Mouse (Mus musculus) ES-E14 (cell line): ENCODE measurements around the gene Sec16a. TPM values are rescaled to one million over a fixed set of nuclear protein-coding genes. Genes with fewer than 3 reads are reported as not detected.

ENCODE experiments used
- DNase-seq: peaks from one replicate; pipeline ENCODE4 v3.0.0-alpha.2; 2013; ENCODE audit warnings: low read depth, low spot score
- H3K27ac ChIP-seq: 2 replicates; pipeline ENCODE4 v1.5.1; 2012; ENCODE audit warnings: low read depth, mild to moderate bottlenecking, low read length, moderate library complexity, mixed read lengths; ENCODE audit not compliant: poor library complexity, insufficient read depth, severe bottlenecking
- H3K36me3 ChIP-seq: 2 replicates; pipeline ENCODE4 v1.6.1; 2012; ENCODE audit warnings: mild to moderate bottlenecking, low read length, moderate library complexity, mixed read lengths; ENCODE audit not compliant: control insufficient read depth, poor library complexity, insufficient read depth, severe bottlenecking
- H3K4me1 ChIP-seq, 2 experiments: fragments of 150-350 bp in 1 of 2; sonication (generic) in 1 of 2; 2 replicates each; pipeline ENCODE4 v1.6.1; 2012; ENCODE audit warnings: low read length in 2 of 2, mild to moderate bottlenecking in 1 of 2, mixed read lengths in 1 of 2; ENCODE audit not compliant: control insufficient read depth in 2 of 2, insufficient read depth in 2 of 2, poor library complexity in 1 of 2
- H3K4me3 ChIP-seq, 2 experiments: fragments of 150-350 bp in 1 of 2; sonication (generic) in 1 of 2; 2 replicates each; pipeline ENCODE4 v1.5.1; 2012; ENCODE audit warnings: low read length in 2 of 2, low read depth in 1 of 2, mild to moderate bottlenecking in 1 of 2, mixed read lengths in 1 of 2; ENCODE audit not compliant: insufficient read depth in 1 of 2, poor library complexity in 1 of 2, severe bottlenecking in 1 of 2
- H3K9ac ChIP-seq: 2 replicates; pipeline ENCODE4 v1.6.1; 2012; ENCODE audit warnings: low read depth, mild to moderate bottlenecking, low read length, mixed read lengths; ENCODE audit not compliant: poor library complexity, insufficient read depth, severe bottlenecking
- H3K9me3 ChIP-seq: fragments of 150-350 bp; sonication (generic); 2 replicates; pipeline ENCODE4 v1.6.1; 2012; ENCODE audit warnings: low read depth, mild to moderate bottlenecking, low read length; ENCODE audit not compliant: control insufficient read depth, insufficient read depth
- CHD2 ChIP-seq: IDR thresholded peaks from 2 replicates; pipeline ENCODE4 v1.6.1; 2014; ENCODE audit warnings: mild to moderate bottlenecking, low read depth, low read length, inconsistent platforms
- HCFC1 ChIP-seq: IDR thresholded peaks from 2 replicates; pipeline ENCODE4 v1.6.1; 2012; ENCODE audit warnings: low read length, inconsistent platforms, borderline replicate concordance; ENCODE audit not compliant: insufficient read depth
- MAFK ChIP-seq: IDR thresholded peaks from 2 replicates; pipeline ENCODE4 v1.6.1; 2014; ENCODE audit warnings: mild to moderate bottlenecking, low read depth, low read length, inconsistent platforms; ENCODE audit not compliant: insufficient read depth
- ZC3H11A ChIP-seq: IDR thresholded peaks from 2 replicates; pipeline ENCODE4 v1.6.1; 2012; ENCODE audit warnings: low read depth, mild to moderate bottlenecking, inconsistent platforms, low read length, borderline replicate concordance
- ZNF384 ChIP-seq: IDR thresholded peaks from 2 replicates; pipeline ENCODE4 v1.6.1; 2012; ENCODE audit warnings: low read depth, low read length, inconsistent platforms
- in situ Hi-C, 2 experiments: fragments of 600-800 bp; cut with MboI; formaldehyde crosslinking; loops; one replicate each; pipeline ENCODE4 v1.15.1; 2025; ENCODE audit warnings: low sequenced_read_pairs in 2 of 2, inconsistent platforms in 1 of 2; ENCODE audit not compliant: unreplicated experiment in 2 of 2
- total RNA-seq: library from RNA; depleted of rRNA; stranded (reverse); fragments of 300-350 nt; gene quantifications from 2 replicates; pipeline ENCODE4 v1.2.3, GENCODE M21; 2012

Gene Sec16a
- total RNA-seq, 1 experiment, result 47.3 TPM

DNA sequence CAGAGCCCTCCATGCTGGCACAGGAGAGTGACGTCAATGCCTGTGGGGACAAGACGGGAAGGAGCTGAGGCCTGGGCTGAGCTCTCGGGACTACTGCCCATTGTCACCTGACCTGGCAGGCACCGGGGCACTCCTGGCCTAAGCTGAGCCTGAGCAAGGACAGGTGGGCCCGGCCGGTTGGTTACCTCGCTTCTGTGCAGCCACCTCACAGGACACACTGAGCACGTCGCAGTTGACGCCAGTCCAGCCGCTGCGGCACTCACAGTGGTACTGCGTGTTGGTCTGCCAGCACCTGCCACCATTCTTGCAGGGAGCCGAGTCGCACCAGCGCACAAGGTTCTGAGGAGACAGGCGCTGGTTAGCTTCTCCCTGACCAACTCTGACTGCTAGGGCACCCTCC lies 26.0 kb upstream of the Sec16a start:
- H3K9ac ChIP-seq, result no peak overlapping the region
- H3K4me1 ChIP-seq, result no peaks in the 10 kb centered on the region
- H3K36me3 ChIP-seq, result peaks cover 84% of the 10 kb centered on the region
- DNase-seq, result no peak
- no peaks in the 10 kb centered on the region for H3K9me3 ChIP-seq
- H3K27ac ChIP-seq, result no peak overlapping the region
- H3K4me3 ChIP-seq, result no peak overlapping the region
- in situ Hi-C loops, result no loop called here
- TF ChIP-seq ZNF384 (no peak), HCFC1 (no peak), MAFK (no peak), CHD2 (no peak), ZC3H11A (no peak)

DNA sequence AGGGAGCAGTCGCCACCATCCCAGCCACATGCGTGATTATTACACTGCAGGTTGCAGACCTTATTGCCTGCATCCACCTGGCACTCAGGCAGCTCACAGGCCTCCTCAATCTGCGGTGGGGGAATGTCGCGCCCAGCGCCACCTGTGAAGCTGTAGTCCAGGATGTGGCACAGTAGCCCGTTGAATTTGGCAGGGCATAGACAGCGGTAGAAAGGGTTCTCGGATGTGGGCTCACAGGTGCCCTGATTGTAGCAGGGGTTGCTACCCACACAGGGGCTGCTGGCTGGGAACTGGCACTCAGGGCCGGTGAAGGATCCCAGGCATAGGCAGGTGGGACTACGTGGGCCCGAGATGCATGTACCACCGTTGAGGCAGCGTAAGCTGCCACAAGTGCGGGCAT lies 23.4 kb upstream of the Sec16a start:
- Histone ChIP-seq H3K36me3 (peaks cover 84% of the 10 kb centered on the region), H3K9me3 (no peaks in the 10 kb centered on the region), H3K4me1 (peaks cover 0 to 6% of the 10 kb centered on the region in 2 experiments; a peak in 1 of 4 replicates), H3K4me3 (no peak overlapping the region), H3K27ac (no peak overlapping the region), H3K9ac (no peak overlapping the region)
- in situ Hi-C loops, result no loop called here
- TF ChIP-seq MAFK, result no peak
- TF ChIP-seq ZC3H11A, result no peak
- TF ChIP-seq ZNF384, result no peak
- no peak for TF ChIP-seq HCFC1
- TF ChIP-seq CHD2, result no peak
- no peak for DNase-seq

DNA sequence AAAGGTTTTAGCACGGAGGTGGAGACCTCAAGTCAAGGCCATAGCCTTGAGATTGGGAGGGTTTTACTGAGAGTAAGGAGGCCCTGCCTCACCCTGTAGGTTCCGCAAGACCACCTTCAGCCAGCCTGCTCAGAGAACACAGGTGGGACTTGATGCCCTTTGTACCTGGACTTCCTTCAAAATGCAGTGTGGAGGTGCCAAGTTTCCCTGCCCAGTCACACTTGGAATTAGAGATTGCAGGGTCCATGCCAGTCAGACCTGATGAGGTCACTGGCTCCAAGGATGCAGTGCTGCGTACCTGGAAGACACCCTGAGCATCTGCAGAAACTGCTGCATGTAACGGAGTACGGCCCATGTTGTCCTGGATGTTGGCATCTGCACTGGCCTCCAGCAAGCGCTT lies 18.4 kb upstream of the Sec16a start:
- H3K27ac ChIP-seq, result no peak overlapping the region; the same call in 1 of the 2 replicates
- peaks cover 71% of the 10 kb centered on the region for H3K36me3 ChIP-seq
- H3K9ac ChIP-seq, result no peak overlapping the region
- in situ Hi-C loops, result no loop called here
- H3K4me3 ChIP-seq, result no peak overlapping the region
- H3K9me3 ChIP-seq, result no peaks in the 10 kb centered on the region
- TF ChIP-seq HCFC1 (no peak), ZNF384 (no peak), MAFK (no peak), CHD2 (no peak), ZC3H11A (no peak)
- no peak for DNase-seq
- H3K4me1 ChIP-seq, result peaks cover 8 to 33% of the 10 kb centered on the region in 2 experiments

DNA sequence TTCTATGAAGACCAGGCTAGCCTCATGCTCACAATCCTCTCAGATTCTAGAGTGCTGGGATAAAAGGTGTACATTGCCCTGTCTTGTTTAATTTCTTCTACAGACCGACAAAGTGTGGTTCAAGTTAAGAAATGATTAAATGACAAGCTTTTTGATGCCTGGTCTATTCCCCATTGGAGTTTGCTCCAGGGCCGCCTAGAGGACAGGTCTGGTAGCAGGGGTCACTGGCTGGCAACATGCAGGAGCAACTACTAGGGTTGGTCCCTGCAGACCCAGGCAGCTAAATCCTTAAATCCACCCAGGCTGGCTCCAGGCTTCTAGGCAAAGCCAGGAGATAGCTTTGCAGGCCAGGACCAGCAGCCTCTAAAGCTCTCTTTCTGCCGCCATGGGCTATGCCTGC lies 18.0 kb upstream of the Sec16a start:
- Histone ChIP-seq H3K4me3 (no peak overlapping the region), H3K27ac (no peak overlapping the region), H3K36me3 (peaks cover 67% of the 10 kb centered on the region), H3K9ac (no peak overlapping the region), H3K4me1 (peaks cover 11 to 34% of the 10 kb centered on the region in 2 experiments), H3K9me3 (no peaks in the 10 kb centered on the region)
- no peak for TF ChIP-seq ZC3H11A
- no peak for TF ChIP-seq ZNF384
- TF ChIP-seq CHD2, result no peak
- no peak for TF ChIP-seq HCFC1
- TF ChIP-seq MAFK, result no peak
- in situ Hi-C loops, result no loop called here
- no peak for DNase-seq

DNA sequence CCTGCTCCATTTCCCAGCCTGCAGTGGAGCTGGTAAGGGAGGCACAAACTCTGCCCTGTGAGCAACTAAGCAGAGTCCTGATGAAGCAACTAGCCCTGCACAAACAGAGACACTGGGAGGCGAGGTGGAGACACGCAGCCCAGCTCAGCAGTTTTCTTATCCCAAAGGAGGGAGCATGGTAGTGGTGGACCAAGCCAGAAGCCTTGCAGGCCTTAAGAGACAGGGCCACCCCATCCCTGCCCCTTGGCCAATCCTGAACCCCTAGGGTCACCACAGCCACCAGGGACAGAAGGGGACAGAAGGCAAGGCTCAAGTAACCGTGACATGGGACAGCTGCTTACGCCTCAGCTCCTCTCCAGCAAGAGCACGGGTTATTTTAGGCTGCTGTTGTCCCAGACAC lies 16.7 kb upstream of the Sec16a start:
- TF ChIP-seq MAFK (no peak), CHD2 (no peak), ZC3H11A (no peak), HCFC1 (no peak), ZNF384 (no peak)
- H3K9ac ChIP-seq, result no peak overlapping the region

More for the DNA sequence above, 16.7 kb upstream of the Sec16a start:
- H3K4me3 ChIP-seq, result no peak overlapping the region
- peaks cover 54% of the 10 kb centered on the region for H3K36me3 ChIP-seq
- in situ Hi-C loops, result no loop called here
- H3K27ac ChIP-seq, result peak overlapping the region; percentile 64
- DNase-seq, result no peak
- no peaks in the 10 kb centered on the region for H3K9me3 ChIP-seq
- peaks cover 18 to 41% of the 10 kb centered on the region in 2 experiments for H3K4me1 ChIP-seq
